Mouse (Mus musculus) Patski (cell line): ENCODE data around the gene C77080. TPM values are rescaled to one million over a fixed set of nuclear protein-coding genes. Genes with fewer than 3 reads are reported as not detected.

Experiments used
- ATAC-seq: fragments of 100-300 bp; one replicate; pipeline ENCODE4 v1.8.0; 2021
- CTCF ChIA-PET: fragments of 350-600 bp; sonication (Branson Sonifier 250); formaldehyde crosslinking; loops from one replicate; lab custom pipeline; 2022; ENCODE audit warnings: inconsistent platforms; lab: Charles Lee
- POLR2A ChIA-PET: fragments of 350-600 bp; sonication (Branson Sonifier 250); formaldehyde crosslinking; loops from one replicate; lab custom pipeline; 2022; ENCODE audit warnings: antibody characterized with exemption, inconsistent platforms; lab: Charles Lee
- DNase-seq: peaks from one replicate; pipeline ENCODE4 v3.0.0-alpha.2; 2011; ENCODE audit warnings: low read depth, low spot score
- H3K27me3 ChIP-seq: fragments of 371-371 bp; one replicate; pipeline ENCODE4 v1.5.1; 2021
- CTCF ChIP-seq: fragments of 100-300 bp; IDR thresholded peaks from one replicate; pipeline ENCODE4 v1.5.1; 2021
- in situ Hi-C: fragments of 300-500 bp; cut with MboI; formaldehyde crosslinking; loops from 3 replicates; pipeline ENCODE4 v1.11.1; 2018; ENCODE audit warnings: low pct_unique_long_range_greater_than_20kb, mixed read lengths
- polyA plus RNA-seq: library from polyadenylated mRNA; unstranded; gene quantifications from one replicate; pipeline ENCODE4 v1.2.3, GENCODE M21; 2021

C77080 gene
- polyA plus RNA-seq, 1 experiment from 2014 or later: 47.3 TPM

DNA sequence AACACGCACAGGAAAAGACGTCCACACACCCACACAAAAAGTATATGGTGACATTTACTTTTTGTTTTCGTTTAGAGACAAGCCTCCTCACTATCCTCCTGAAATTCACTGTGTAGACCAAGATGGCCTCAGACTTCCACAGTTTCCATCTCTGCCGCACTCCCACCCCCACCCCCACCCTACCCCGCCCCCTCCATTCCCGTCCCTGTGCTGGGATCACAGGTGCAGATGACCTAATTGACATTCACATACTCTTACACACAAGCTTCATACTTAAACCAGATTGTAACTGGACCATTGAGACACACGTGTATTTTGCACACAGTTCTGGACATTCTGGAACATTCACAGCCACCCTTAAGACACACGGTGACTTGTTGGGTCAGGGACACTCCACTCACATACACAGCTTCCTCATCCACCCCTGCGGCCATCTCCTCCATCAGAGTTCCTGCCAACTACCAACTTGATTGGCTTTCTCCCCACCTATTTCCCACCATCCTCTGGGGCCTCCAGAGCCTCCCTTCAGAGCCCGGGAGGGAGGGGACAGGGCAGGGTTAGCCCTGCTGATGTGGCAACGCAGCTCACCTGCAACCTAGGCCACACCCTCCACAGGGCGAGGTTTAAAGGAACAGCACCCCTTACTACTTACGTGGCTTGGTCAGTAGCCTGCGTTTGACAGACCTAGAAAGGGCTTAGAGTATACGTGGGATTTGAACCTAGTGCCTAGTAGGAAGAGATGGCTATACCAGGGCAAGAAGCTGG, 11.0 kb upstream of the C77080 start:
- no peak for DNase-seq
- no peak for ATAC-seq

DNA sequence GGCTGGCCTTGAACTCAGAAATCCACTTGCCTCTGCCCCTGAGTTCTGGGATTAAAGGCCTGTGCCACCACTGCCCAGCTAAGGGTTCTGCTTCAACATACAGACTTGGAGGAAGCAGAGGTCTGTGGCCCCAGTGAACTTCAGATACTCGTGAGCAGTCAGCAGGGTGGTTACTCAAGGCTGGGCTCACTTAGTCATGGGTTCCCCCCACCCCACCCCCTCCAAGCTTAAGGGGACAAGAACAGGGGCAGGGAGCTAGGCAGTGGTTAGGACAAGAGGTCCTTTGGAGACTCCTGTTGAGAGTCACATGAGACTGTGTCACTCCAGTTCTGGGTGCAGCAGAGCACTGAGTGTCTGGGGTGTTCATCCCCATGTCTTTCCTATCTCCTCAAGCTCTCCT, 7.5 kb upstream of the C77080 start:
- CTCF ChIA-PET: interaction anchor here (1.1 kb wide), 1 partner anchor 9 kb away, joined by 3 read pairs; no protein-coding TSS in a partner anchor
- no peak for TF ChIP-seq CTCF
- POLR2A ChIA-PET: no interaction called here
- DNase-seq (no peak), ATAC-seq (no peak)
- no peaks in the 10 kb centered on the region for H3K27me3 ChIP-seq
- in situ Hi-C loops: no loop called here

More for the DNA sequence above, 11.0 kb upstream of the C77080 start:
- POLR2A ChIA-PET: interaction anchor here (1.2 kb wide), 1 partner anchor 41 kb away, joined by 5 read pairs; no protein-coding TSS in a partner anchor
- in situ Hi-C loops: loop anchor here (10.0 kb wide), 1 partner anchor 137 kb away; the partner anchor contains the start of gene Fndc5
- H3K27me3 ChIP-seq: no peaks in the 10 kb centered on the region
- no peak for TF ChIP-seq CTCF
- CTCF ChIA-PET: interaction anchor here (1.1 kb wide), 1 partner anchor 9 kb away, joined by 3 read pairs; no protein-coding TSS in a partner anchor

DNA sequence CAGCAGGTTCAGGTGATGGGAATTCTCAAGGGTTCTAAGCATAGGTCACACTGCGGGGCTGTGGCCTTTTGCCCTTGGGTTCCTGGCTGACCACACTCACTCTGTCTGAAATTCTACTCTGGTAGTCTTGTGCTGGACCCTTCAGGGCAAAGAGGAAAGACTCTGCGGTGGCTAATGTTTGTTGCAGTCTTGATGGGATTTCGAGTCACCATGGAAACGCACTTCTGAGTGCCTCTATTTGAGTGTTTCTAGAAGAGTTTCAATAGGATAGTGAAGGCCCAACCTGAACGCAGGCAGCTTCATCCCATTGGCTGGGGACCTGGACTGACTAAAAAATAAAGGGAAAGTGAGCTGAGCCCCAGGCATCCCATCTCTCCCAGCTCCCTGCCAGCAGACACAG, 5.6 kb upstream of the C77080 start:
- POLR2A ChIA-PET: no interaction called here
- ATAC-seq (no peak), DNase-seq (no peak)
- in situ Hi-C loops: no loop called here
- H3K27me3 ChIP-seq: no peaks in the 10 kb centered on the region
- no peak for TF ChIP-seq CTCF
- CTCF ChIA-PET: interaction anchor here (1.6 kb wide), 1 partner anchor 9 kb away, joined by 4 read pairs; no protein-coding TSS in a partner anchor

DNA sequence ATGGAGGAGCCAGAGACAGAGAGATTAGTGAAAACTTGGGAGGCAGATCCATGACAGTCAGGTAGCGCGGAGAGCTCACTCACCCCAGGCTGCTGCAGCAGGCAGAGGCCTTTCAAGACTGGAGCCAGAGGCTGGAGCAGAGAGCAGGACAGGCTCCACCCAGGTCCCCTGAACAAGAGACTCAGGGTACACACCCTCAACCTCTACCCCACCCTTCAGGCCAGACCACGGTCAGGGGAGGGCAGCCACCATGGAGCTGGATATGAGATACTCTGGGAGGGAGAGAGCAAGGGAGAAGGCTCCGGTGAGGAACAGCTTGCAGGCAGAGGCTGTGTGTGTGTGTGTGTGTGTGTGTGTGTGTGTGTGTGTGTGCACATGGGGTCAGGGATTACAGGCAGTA, 5.0 kb upstream of the C77080 start:
- DNase-seq (no peak), ATAC-seq (no peak)
- in situ Hi-C loops: no loop called here
- no peaks in the 10 kb centered on the region for H3K27me3 ChIP-seq
- ChIA-PET POLR2A (no interaction called here), CTCF (interaction anchor here (0.6 kb wide), 1 partner anchor 11 kb away, joined by 4 read pairs; no protein-coding TSS in a partner anchor)
- no peak for TF ChIP-seq CTCF

DNA sequence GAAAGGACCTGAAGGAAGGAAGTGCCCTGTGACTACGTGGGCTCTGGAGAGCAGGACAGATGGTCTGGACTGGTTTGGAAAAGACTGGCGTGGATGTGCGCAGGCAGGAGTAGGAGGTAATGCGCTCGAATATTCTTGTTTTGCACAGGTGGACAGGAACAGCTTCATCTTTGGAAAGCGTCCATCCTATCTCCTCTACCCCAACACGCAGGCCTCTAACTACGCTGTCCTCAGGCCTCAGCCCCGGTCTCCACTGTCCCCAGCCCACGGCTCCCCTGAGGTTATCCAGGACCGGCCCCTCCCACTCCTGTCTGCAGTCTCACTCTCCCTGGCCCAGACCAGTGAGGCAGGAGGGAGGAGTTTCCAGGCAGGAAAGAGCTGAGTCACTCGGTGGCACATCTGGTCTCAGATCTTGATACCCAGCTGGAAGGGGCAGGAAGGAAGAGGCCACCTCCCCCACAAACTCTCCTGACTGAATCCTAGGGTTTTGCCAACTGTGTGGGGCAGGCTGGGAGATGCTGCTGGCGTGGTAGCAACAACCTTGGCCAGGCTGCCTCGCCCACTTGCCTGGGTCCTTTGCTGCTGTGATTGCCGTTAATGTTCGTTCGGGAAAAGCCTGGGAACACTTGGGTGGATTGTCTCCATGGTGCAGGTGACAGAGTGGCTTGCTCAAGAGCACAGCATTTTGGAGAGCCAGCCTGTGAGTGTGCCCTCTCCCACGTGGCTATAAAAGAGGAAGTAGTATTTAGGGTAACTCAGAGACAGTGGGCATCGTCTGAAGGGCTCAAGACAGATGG, 2.2 kb upstream of the C77080 start:
- TF ChIP-seq CTCF: no peak
- in situ Hi-C loops: no loop called here
- no peak for DNase-seq
- peak; percentile 68 for ATAC-seq
- no peaks in the 10 kb centered on the region for H3K27me3 ChIP-seq
- POLR2A ChIA-PET: interaction anchor here (1.3 kb wide), 1 partner anchor 20 kb away, joined by 3 read pairs; no protein-coding TSS in a partner anchor
- CTCF ChIA-PET: interaction anchor here (1.7 kb wide), 1 partner anchor 9 kb away, joined by 3 read pairs; no protein-coding TSS in a partner anchor

DNA sequence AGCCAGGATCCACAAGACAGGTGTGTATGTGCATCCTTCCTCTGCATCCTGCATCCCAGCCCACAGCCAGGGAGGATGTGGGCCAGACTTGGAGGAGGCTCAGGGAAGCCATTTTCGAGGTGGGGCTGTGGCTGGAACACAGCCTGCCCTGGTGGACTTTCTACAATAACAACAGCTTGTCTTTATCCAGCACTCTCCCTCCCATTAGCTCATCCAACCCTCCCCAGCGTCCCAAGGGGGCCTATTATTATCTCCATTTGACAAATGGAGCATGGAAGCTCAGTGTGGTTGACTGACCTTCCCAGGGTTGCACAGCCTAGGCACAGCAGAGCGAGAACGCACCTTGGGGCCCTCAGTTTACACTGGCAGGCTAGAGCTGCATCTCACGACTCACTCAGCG, 526 bp downstream of the C77080 start:
- DNase-seq (no peak), ATAC-seq (no peak)
- in situ Hi-C loops: no loop called here
- no peaks in the 10 kb centered on the region for H3K27me3 ChIP-seq
- ChIA-PET CTCF (interaction anchor here (0.7 to 2.7 kb wide), 2 partner anchors 16 to 32 kb away, joined by 3 to 8 read pairs; no protein-coding TSS in a partner anchor), POLR2A (interaction anchor here (1.1 kb wide), 1 partner anchor 15 kb away, joined by 3 read pairs; no protein-coding TSS in a partner anchor)
- no peak for TF ChIP-seq CTCF

DNA sequence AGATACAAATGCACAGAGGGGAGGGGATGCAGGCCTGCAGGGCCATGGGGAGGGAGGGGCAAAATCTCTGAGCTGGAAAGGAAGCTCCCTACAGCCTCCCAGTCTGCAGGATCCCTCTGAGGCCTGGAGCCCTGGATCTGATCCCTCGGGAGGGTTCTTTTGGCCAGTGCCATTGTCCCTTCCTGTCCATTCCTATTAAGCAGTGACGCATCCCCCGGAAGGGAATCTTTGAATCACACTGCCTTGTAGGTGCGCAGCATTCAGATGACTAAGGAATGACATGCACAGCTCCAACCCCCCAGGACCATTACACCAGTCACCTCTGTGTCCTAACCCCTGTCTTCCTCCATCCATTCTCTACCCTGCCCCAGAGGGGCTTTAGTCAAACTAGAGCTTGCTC, 2.1 kb downstream of the C77080 start:
- no peaks in the 10 kb centered on the region for H3K27me3 ChIP-seq
- CTCF ChIA-PET: interaction anchor here (0.6 to 2.7 kb wide), 2 partner anchors 10 to 17 kb away, joined by 3 to 8 read pairs; no protein-coding TSS in a partner anchor
- POLR2A ChIA-PET: no interaction called here
- no peak for TF ChIP-seq CTCF
- in situ Hi-C loops: no loop called here
- no peak for DNase-seq
- ATAC-seq: peak; percentile 46

DNA sequence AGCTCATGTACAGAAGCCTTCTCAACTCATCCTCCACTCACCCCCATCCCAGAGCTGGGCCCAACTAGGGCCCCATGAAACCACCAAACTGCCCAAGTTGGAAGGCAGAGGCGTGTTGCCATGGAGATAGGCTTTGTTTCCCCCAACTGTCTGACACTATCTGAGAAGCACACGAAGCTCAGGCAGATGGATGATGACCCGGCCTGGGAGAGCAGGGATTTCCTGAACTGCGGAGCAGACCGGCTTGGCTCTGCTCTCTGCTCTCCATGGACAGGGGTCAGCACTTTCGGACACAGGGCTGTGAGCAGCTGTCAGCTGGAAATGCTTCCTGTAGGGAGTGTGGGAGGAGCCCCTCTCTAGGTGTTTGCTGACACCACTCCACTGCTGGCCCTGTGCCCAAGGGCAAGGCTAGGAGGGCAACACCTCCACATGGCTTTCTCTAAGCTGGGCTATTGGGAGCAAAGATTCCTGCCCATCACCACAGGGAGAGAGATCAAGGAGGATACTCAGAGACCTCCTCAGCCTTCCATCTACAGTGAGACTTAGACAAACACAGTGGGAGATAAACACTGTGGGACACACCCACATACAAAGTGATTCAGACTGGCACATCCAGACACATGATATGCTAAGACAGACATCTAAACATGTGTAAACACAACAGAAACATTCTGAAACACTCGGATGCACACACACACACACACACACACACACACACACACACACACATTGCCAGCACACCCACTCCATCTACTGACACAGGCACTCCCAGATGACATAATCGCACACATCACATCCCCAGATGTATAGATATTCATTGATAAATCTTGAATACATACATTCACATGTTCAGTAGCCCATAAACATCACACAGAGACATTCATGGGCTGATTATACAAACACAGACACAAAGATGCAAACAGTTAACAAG, 4.5 kb downstream of the C77080 start:
- peak; percentile 40 for ATAC-seq
- no peak for TF ChIP-seq CTCF
- ChIA-PET CTCF (interaction anchor here (1.2 to 1.3 kb wide), 2 partner anchors 30 to 78 kb away, joined by 3 to 4 read pairs; no protein-coding TSS in a partner anchor), POLR2A (interaction anchor here (1.0 kb wide), 1 partner anchor 17 kb away, joined by 3 read pairs; no protein-coding TSS in a partner anchor)
- DNase-seq: peak; percentile 83
- no peaks in the 10 kb centered on the region for H3K27me3 ChIP-seq
- in situ Hi-C loops: no loop called here

DNA sequence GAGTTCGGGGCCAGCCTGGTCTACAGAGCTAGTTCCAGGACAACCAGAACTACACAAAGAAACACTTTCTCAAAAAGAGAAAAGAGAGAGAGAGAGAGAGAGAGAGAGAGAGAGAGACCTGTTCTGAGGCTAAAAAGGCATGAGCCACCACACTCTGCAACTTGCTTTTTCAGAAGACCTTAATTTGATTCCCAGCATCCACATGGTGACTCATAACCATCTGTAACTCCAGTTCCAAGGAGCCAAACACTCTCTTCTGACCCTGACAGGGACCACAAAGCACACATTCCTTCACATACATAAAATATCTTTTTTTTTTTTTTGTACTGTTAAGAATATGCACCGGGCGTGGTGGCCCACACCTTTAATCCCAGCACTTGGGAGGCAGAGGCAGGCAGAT, 6.6 kb downstream of the C77080 start:
- in situ Hi-C loops: no loop called here
- ChIA-PET CTCF (no interaction called here), POLR2A (interaction anchor here (0.6 kb wide), 1 partner anchor 20 kb away, joined by 3 read pairs; no protein-coding TSS in a partner anchor)
- no peak for TF ChIP-seq CTCF
- ATAC-seq (no peak), DNase-seq (no peak)
- no peaks in the 10 kb centered on the region for H3K27me3 ChIP-seq
